Mouse (Mus musculus): ENCODE measurements around the gene B4galt1. TPM values are rescaled to one million over a fixed set of nuclear protein-coding genes. Genes with fewer than 3 reads are reported as not detected.
A peak's percentile ranks its signal among the peaks of the same experiment; 100 is the strongest.

B4galt1 gene
- total and polyA plus RNA-seq, 3 experiments = 15.4 to 39.1 (median 19.6) TPM

DNA sequence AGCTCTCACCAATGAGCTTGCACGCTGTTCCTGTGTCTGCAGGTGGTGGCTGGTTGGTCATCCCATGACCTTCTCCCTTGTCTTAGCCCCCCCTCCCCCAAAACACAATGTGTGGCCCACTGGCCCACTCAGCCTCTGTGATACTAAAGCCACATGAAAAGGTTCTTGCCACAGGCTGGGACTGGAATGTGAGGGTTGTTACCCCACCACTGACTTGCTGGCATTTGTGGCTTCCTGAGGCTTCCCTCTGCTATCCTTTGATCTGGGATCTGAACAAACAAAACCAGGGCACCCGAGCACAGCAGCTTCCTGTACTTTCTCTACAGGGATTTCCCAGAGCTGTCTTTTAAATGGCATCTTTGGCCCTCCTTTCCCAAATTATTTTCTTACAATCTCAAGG, 76.7 kb downstream of the B4galt1 start:
- Histone ChIP-seq H3K9me3 (replicated peaks) (no peaks in the 10 kb centered on the region), H3K27me3 (ENCODE audit: insufficient read depth, low read length) (peaks cover 5% of the 10 kb centered on the region), H3K4me3 (ENCODE audit: low read depth, low read length) (no peak overlapping the region), H3K36me3 (replicated peaks) (no peaks in the 10 kb centered on the region), H3K4me1 (ENCODE audit: insufficient read depth, low read depth, low read length) (peaks cover 47% of the 10 kb centered on the region)
- ATAC-seq (ENCODE audit: extremely low read depth, insufficient number of reproducible peaks, low FRiP score, poor library complexity, severe bottlenecking) (no peak), DNase-seq (ENCODE audit: low spot score) (no peak)
- no peak for TF ChIP-seq POLR2AphosphoS5 (IDR thresholded peaks at IDR 0.05; ENCODE audit: insufficient replicate concordance, low read depth, low read length)
- no peak for TF ChIP-seq CTCF (IDR thresholded peaks at IDR 0.05; ENCODE audit: low read depth, low read length)
- no peak for TF ChIP-seq GATA1 (IDR thresholded peaks at IDR 0.05; ENCODE audit: borderline replicate concordance, low read length)
- no peak for TF ChIP-seq GATA2 (IDR thresholded peaks at IDR 0.05; ENCODE audit: borderline replicate concordance, low read depth, low read length)
- TF ChIP-seq TAL1 (conservative IDR thresholded peaks at IDR 0.05; ENCODE audit: low read depth, low read length) = no peak

- Histone ChIP-seq H3K4me3 (ENCODE audit: low read depth, low read length) (no peak overlapping the region), H3K27me3 (ENCODE audit: insufficient read depth, low read length) (peaks cover 5% of the 10 kb centered on the region; the same call in 1 of the 2 replicates), H3K9me3 (replicated peaks) (no peaks in the 10 kb centered on the region), H3K36me3 (replicated peaks) (no peaks in the 10 kb centered on the region), H3K4me1 (ENCODE audit: insufficient read depth, low read depth, low read length) (peaks cover 48% of the 10 kb centered on the region)
- no peak for TF ChIP-seq TAL1 (conservative IDR thresholded peaks at IDR 0.05; ENCODE audit: low read depth, low read length)
- TF ChIP-seq POLR2AphosphoS5 (IDR thresholded peaks at IDR 0.05; ENCODE audit: insufficient replicate concordance, low read depth, low read length) = no peak
- no peak for TF ChIP-seq CTCF (IDR thresholded peaks at IDR 0.05; ENCODE audit: low read depth, low read length)
- TF ChIP-seq GATA2 (IDR thresholded peaks at IDR 0.05; ENCODE audit: borderline replicate concordance, low read depth, low read length) = no peak
- TF ChIP-seq GATA1 (IDR thresholded peaks at IDR 0.05; ENCODE audit: borderline replicate concordance, low read length) = no peak
- ATAC-seq (ENCODE audit: extremely low read depth, insufficient number of reproducible peaks, low FRiP score, poor library complexity, severe bottlenecking) (no peak), DNase-seq (ENCODE audit: low spot score) (no peak)
Measured at GRCm38 (mm10) chr4:40776416-40776815, 77.4 kb downstream of the B4galt1 start.

GRCm38 (mm10) chr4:40774279-40775259, 79.2 kb downstream of the B4galt1 start:
- peaks cover 5% of the 10 kb centered on the region for H3K27me3 ChIP-seq (ENCODE audit: insufficient read depth, low read length)
- peak; percentile 55 for DNase-seq (ENCODE audit: low spot score)
- peak; percentile 54; the same call in 1 of the 2 replicates for ATAC-seq (ENCODE audit: extremely low read depth, insufficient number of reproducible peaks, low FRiP score, poor library complexity, severe bottlenecking)
- TF ChIP-seq GATA1 (IDR thresholded peaks at IDR 0.05; ENCODE audit: borderline replicate concordance, low read length) = no peak
- peak; percentile 88 for TF ChIP-seq CTCF (IDR thresholded peaks at IDR 0.05; ENCODE audit: low read depth, low read length)
- H3K9me3 ChIP-seq (replicated peaks) = no peaks in the 10 kb centered on the region
- H3K36me3 ChIP-seq (replicated peaks) = no peaks in the 10 kb centered on the region
- H3K4me1 ChIP-seq (ENCODE audit: insufficient read depth, low read depth, low read length) = peaks cover 44% of the 10 kb centered on the region
- H3K4me3 ChIP-seq (ENCODE audit: low read depth, low read length) = no peak overlapping the region

GRCm38 (mm10) chr4:40759876-40760275, 93.9 kb downstream of the B4galt1 start:
- Histone ChIP-seq H3K9me3 (replicated peaks) (no peaks in the 10 kb centered on the region), H3K27me3 (ENCODE audit: insufficient read depth, low read length) (peaks cover 27% of the 10 kb centered on the region), H3K4me3 (ENCODE audit: low read depth, low read length) (no peak overlapping the region), H3K36me3 (replicated peaks) (peaks cover 9% of the 10 kb centered on the region), H3K4me1 (ENCODE audit: insufficient read depth, low read depth, low read length) (peaks cover 24% of the 10 kb centered on the region)
- TF ChIP-seq GATA2 (IDR thresholded peaks at IDR 0.05; ENCODE audit: borderline replicate concordance, low read depth, low read length) = no peak
- TF ChIP-seq TAL1 (conservative IDR thresholded peaks at IDR 0.05; ENCODE audit: low read depth, low read length) = no peak
- TF ChIP-seq GATA1 (IDR thresholded peaks at IDR 0.05; ENCODE audit: borderline replicate concordance, low read length) = no peak
- no peak for TF ChIP-seq CTCF (IDR thresholded peaks at IDR 0.05; ENCODE audit: low read depth, low read length)
- TF ChIP-seq POLR2AphosphoS5 (IDR thresholded peaks at IDR 0.05; ENCODE audit: insufficient replicate concordance, low read depth, low read length) = no peak
- ATAC-seq (ENCODE audit: extremely low read depth, insufficient number of reproducible peaks, low FRiP score, poor library complexity, severe bottlenecking) (no peak), DNase-seq (ENCODE audit: low spot score) (no peak)

DNA sequence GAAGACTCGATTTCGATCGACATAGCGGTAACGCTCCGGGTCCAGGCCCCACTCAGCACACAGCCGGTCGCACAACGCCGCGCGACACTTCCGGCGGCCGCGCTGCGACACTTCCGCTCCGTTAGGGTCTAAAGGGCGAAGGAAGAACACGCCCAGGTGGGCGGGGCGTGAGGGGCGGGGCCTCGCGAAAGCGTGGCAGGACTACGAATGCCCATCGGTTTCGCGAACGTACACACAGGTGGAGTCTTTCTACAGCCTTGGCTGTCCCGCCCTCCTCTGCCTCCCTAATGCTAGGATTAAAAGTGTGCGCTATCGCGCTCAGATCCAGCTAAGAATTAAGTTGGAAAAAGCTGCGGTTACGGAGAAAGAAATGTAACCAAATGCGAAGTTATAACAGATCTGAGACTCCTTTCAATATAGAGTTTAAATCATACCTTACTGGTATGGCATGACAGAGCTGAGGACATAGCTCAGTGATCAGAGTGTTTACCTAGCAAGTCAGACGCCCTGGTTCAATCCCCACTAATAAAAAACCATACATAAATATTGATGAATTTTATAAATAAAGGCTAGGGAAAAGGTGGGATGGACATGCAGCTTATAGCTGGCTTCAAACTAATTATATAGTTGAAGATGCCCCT, 95.9 kb downstream of the B4galt1 start, which contains the start of gene Smu1:
Gene Smu1 (minus strand): TSS at position 144 of the 641 bp plus-strand sequence.
- Histone ChIP-seq H3K4me1 (ENCODE audit: insufficient read depth, low read depth, low read length) (peaks cover 21% of the 10 kb centered on the region), H3K9me3 (replicated peaks) (no peaks in the 10 kb centered on the region), H3K36me3 (replicated peaks) (peaks cover 29% of the 10 kb centered on the region), H3K4me3 (ENCODE audit: low read depth, low read length) (peak within 1 kb of the TSS; percentile 99), H3K27me3 (ENCODE audit: insufficient read depth, low read length) (peaks cover 17% of the 10 kb centered on the region; the same call in 1 of the 2 replicates)
- peak; percentile 87 for DNase-seq (ENCODE audit: low spot score)
- ATAC-seq (ENCODE audit: extremely low read depth, insufficient number of reproducible peaks, low FRiP score, poor library complexity, severe bottlenecking) = peak; percentile 93
- TF ChIP-seq GATA2 (IDR thresholded peaks at IDR 0.05; ENCODE audit: borderline replicate concordance, low read depth, low read length) (no peak), TAL1 (conservative IDR thresholded peaks at IDR 0.05; ENCODE audit: low read depth, low read length) (no peak), GATA1 (IDR thresholded peaks at IDR 0.05; ENCODE audit: borderline replicate concordance, low read length) (no peak), POLR2AphosphoS5 (IDR thresholded peaks at IDR 0.05; ENCODE audit: insufficient replicate concordance, low read depth, low read length) (no peak), CTCF (IDR thresholded peaks at IDR 0.05; ENCODE audit: low read depth, low read length) (no peak)

All from G1E (cell line).